ENCODE assay signal across 8 mouse cellular contexts in genomic region chr4:155143871-155144502, GRCm38 (mm10). TPM values are rescaled to one million over a fixed set of nuclear protein-coding genes. Genes with fewer than 3 reads are reported as not detected.
DNase-seq lines count a peak whose midpoint lies in the region; ATAC-seq lines count a peak whose summit lies in the region.

No protein-coding gene starts in this region.

- ATAC-seq in frontal cortex, adult (ENCODE audit: low TSS enrichment) = peak; percentile 66

- DNase-seq in layer of hippocampus, adult 18-20 months (ENCODE audit: low spot score in 2 of 2) = peak; percentile 48 to 66
- no peak for DNase-seq in layer of hippocampus, adult 9-11 months
- DNase-seq in heart, postnatal 4 days = peak; percentile 88
- DNase-seq in layer of hippocampus, postnatal 10 days (ENCODE audit: low spot score in 2 of 2) = peak; percentile 71 to 74
- peak; percentile 72 for DNase-seq in lung, postnatal 14 days
- DNase-seq in right cerebral cortex, postnatal 10 days (ENCODE audit: low spot score in 2 of 2) = peak; percentile 84 to 85
- no peak for DNase-seq in thymus, postnatal 4 days

RNA-seq across cellular contexts. Expression of gene Morn1, which starts 57.6 kb away (rescaled TPM):
- 10 to 100 TPM in 1 of 2 experiments, 1 to 10 TPM in 1; 9.3 to 11.3 TPM for total RNA-seq in layer of hippocampus, adult 18-20 months (2021)
- total RNA-seq in heart, postnatal 4 days (2021) = 1 to 10 TPM; 2.8 to 3.0 TPM
- 10 to 100 TPM; 17.8 to 20.6 TPM for total RNA-seq in layer of hippocampus, postnatal 10 days (2021)

RNA-seq across cellular contexts. Expression of gene Rer1, which starts 57.8 kb away (rescaled TPM):
- 10 to 100 TPM; 63.4 to 65.5 TPM for total RNA-seq in layer of hippocampus, adult 18-20 months (2021)
- 10 to 100 TPM; 76.1 to 78.4 TPM for total RNA-seq in heart, postnatal 4 days (2021)
- total RNA-seq in layer of hippocampus, postnatal 10 days (2021) = 10 to 100 TPM; 67.0 to 69.1 TPM

Comparison
In these comparisons a context has a peak if more than half of its experiments do, and no peak if none do; other contexts are left out.
1. DNase-seq: peak in layer of hippocampus, adult 18-20 months (2 of 2), heart, postnatal 4 days (single experiment), layer of hippocampus, postnatal 10 days (2 of 2), lung, postnatal 14 days (single experiment) and right cerebral cortex, postnatal 10 days (2 of 2); none in layer of hippocampus, adult 9-11 months (single experiment) and thymus, postnatal 4 days (single experiment).